Mouse (Mus musculus): ENCODE data around the gene Fiz1. TPM values are rescaled to one million over a fixed set of nuclear protein-coding genes. Genes with fewer than 3 reads are reported as not detected.

Gene Fiz1
- total RNA-seq (2021) (10 to 100 TPM; 17.9 to 20.4 TPM), polyA plus RNA-seq (2012; rRNA removed) (18.2 and 20.4 TPM in 2 replicates)
- long read RNA-seq, transcript Fiz1-201 (3 exons, 2,546 nt) = major isoform, 15 of 20 reads
- long read RNA-seq, partial matches to known transcripts = 1 of 20 reads
- long read RNA-seq, other reads (novel, unspliced or antisense) = 2 of 20 reads

DNA sequence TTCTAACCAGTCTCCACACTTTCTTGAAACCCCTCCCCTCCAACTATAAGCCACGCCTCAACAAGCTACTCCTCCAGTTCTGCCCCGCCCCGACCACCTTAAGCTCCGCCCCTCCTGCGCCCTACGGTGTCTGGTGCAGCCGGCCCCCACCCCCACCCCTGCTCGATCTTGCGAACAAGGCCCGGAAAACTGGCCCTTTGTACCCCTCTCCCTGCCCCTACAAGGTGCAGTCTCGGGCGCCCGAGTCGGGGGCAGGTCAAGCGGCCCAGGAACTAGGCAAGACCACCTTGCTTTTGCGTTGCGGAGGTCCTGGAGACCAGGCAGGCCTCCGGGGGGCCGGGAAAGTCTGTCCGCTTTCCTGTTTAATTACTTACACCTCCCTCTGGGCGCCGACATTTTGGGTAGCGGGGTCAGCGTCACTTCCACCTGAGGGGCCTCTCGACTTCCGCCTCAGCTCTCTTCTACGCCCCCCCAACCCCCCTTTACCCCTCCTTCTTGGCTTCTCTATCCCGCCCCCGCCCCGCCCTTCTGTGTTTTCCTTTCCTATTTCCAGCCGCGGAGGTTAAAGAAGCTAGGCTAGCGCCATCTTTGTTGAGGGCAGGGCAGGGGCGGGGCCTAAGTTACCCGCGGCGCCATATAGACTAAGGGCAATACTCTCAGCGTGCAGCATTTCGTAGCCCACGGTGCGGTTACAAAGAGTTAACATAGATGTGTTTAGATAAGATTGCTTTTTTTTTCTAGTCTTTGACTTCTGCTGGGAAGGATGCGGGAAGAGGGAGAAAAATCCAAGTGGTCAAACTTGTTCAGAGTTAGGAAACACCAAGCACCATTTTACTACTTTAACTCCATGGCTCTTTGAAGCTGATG lies at the start of gene Fiz1, which contains the start of gene Zfp524:
Gene Fiz1 (minus strand): TSS at position 447 of the 867 bp plus-strand sequence.
Gene Zfp524 (plus strand): TSS at position 165 of the 867 bp plus-strand sequence.
- under 1% methylated on average over 42 of the region's 42 CpGs for WGBS
- peak within 1 kb of the TSS; percentile 96 for H3K9ac ChIP-seq (ENCODE audit: low read depth, low read length)
- H3K36me3 ChIP-seq (ENCODE audit: control insufficient read depth, insufficient read depth, low read length) = no peaks in the 10 kb centered on the region
- TF ChIP-seq EP300 (IDR thresholded peaks at IDR 0.05; ENCODE audit: insufficient read depth, low read depth, low read length) (no peak), POLR2A (IDR thresholded peaks at IDR 0.05; ENCODE audit: insufficient read depth, low read depth, low read length) (0 out of 2 replicates have a peak, but pooled peaks have one; percentile 28)
- peaks cover 2% of the 10 kb centered on the region; the same call in 1 of the 2 replicates for H3K4me1 ChIP-seq (ENCODE audit: control insufficient read depth, insufficient read depth, low read length)
- DNase-seq = peak; percentile 96 to 99
- H3K79me2 ChIP-seq (replicated peaks; ENCODE audit: control insufficient read depth, insufficient read depth, low read length) = no peaks in the 10 kb centered on the region
- peak within 1 kb of the TSS; percentile 97 for H3K27ac ChIP-seq
- H3K4me3 ChIP-seq = peak within 1 kb of the TSS; percentile 87
- no peaks in the 10 kb centered on the region for H3K27me3 ChIP-seq (ENCODE audit: control insufficient read depth, insufficient read depth, low read length)
- intact Hi-C loops (cut with DNase I) = loop anchor here (1.0 to 10.0 kb wide), 4 partner anchors 48 to 360 kb away; partner anchors contain the start of genes Ppp6r1, U2af2 and Ube2s

DNA sequence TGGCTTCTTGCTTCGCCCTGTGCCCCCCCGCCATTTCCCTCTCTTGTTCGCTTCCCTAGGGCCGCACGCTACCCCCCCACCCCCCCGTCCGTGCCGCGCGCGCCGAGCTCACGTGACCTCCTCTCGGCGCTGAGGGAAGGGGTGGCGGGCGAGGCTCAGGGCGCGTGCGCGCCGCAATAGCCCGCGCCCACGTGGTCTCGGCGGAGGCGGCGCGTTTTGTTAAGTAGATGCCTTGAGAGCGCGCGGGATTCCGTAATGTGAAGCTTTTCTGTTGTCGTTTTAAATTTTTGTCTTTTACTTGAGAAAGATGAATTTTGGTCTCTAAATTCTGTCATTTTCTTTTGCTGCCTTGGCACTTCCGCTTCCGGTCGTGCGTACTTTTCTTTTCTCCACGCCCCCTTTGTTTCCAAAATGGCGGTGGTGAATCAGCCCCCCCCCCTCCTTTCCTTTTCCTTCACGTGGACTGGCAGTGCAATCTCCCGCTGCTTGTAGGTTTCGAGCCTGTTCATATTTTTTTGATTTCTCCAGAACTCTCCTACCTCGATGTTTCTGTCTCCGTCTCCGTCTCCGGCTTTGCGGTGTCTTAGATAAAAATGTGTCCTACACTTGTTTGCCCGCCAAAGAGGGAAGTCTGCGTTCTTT lies 48.0 kb upstream of the Fiz1 start:
- H3K9ac ChIP-seq (ENCODE audit: low read depth, low read length) = peak overlapping the region; percentile 90
- DNase-seq = no peak
- H3K79me2 ChIP-seq (replicated peaks; ENCODE audit: control insufficient read depth, insufficient read depth, low read length) = peaks cover 6% of the 10 kb centered on the region
- intact Hi-C loops (cut with DNase I) = loop anchor here (1.0 to 10.0 kb wide), 4 partner anchors 16 to 378 kb away; partner anchors contain the start of genes Gm44973, Hspbp1 and Kmt5c
- H3K36me3 ChIP-seq (ENCODE audit: control insufficient read depth, insufficient read depth, low read length) = peaks cover 16% of the 10 kb centered on the region
- H3K4me1 ChIP-seq (ENCODE audit: control insufficient read depth, insufficient read depth, low read length) = peaks cover 6% of the 10 kb centered on the region
- no peaks in the 10 kb centered on the region; the same call in 1 of the 2 replicates for H3K27me3 ChIP-seq (ENCODE audit: control insufficient read depth, insufficient read depth, low read length)
- TF ChIP-seq CTCF (IDR thresholded peaks at IDR 0.05) = no peak
- TF ChIP-seq EP300 (IDR thresholded peaks at IDR 0.05; ENCODE audit: insufficient read depth, low read depth, low read length) = no peak
- no peak; the same call in 1 of the 2 replicates for TF ChIP-seq POLR2A (IDR thresholded peaks at IDR 0.05; ENCODE audit: insufficient read depth, low read depth, low read length)
- peak overlapping the region; percentile 100 for H3K27ac ChIP-seq
- peak overlapping the region; percentile 93 for H3K4me3 ChIP-seq
- 1% methylated on average over 50 of the region's 51 CpGs for WGBS

DNA sequence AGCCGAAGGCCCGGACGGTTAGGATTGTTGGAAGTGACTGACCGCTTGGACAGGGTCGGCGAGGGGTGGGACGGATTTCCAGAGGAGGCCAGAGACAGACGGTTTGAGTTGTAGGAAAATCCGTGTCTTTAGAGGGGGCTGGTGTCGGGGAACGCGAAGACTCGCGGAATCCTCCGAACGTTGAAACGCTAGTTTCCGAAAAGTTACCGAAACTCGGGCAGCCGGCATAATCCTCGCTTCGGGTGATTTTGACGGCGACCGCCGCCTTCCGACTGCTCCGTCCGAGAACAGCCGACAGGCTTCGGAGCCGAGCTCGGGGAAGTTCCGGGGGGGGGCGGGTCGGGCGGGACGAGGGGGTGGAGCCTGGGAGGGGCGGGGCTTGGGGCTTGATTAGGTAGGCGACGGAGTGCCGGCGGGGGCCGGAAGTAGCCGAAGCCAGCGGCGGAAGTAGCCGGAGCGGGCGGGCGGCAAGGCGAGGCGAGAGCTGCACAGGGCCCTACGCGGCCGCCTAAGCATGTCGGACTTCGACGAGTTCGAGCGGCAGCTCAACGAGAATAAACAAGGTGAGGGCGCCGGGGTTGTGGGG lies 47.4 kb upstream of the Fiz1 start, which contains the start of gene U2af2:
Gene U2af2 (plus strand): TSS at position 370 of the 586 bp plus-strand sequence.
- under 1% methylated on average over 56 of the region's 65 CpGs for WGBS
- H3K27me3 ChIP-seq (ENCODE audit: control insufficient read depth, insufficient read depth, low read length) = peaks cover 2% of the 10 kb centered on the region
- peak; percentile 95 to 96 for DNase-seq
- intact Hi-C loops (cut with DNase I) = loop anchor here (1.0 to 10.0 kb wide), 4 partner anchors 47 to 377 kb away; partner anchors contain the start of genes Gm44973, Hspbp1 and Kmt5c
- TF ChIP-seq POLR2A (IDR thresholded peaks at IDR 0.05; ENCODE audit: insufficient read depth, low read depth, low read length) (peak; percentile 68; the same call in 1 of the 2 replicates), EP300 (IDR thresholded peaks at IDR 0.05; ENCODE audit: insufficient read depth, low read depth, low read length) (no peak), CTCF (IDR thresholded peaks at IDR 0.05) (no peak)
- H3K4me1 ChIP-seq (ENCODE audit: control insufficient read depth, insufficient read depth, low read length) = peaks cover 6% of the 10 kb centered on the region
- H3K9ac ChIP-seq (ENCODE audit: low read depth, low read length) = peak within 1 kb of the TSS; percentile 90
- H3K79me2 ChIP-seq (replicated peaks; ENCODE audit: control insufficient read depth, insufficient read depth, low read length) = peaks cover 5% of the 10 kb centered on the region
- H3K4me3 ChIP-seq = peak within 1 kb of the TSS; percentile 93
- H3K36me3 ChIP-seq (ENCODE audit: control insufficient read depth, insufficient read depth, low read length) = peaks cover 16% of the 10 kb centered on the region
- peak within 1 kb of the TSS; percentile 100 for H3K27ac ChIP-seq

GRCm38 (mm10) chr7:5060944-5061773 lies 46.7 kb upstream of the Fiz1 start:
- Histone ChIP-seq H3K4me1 (ENCODE audit: control insufficient read depth, insufficient read depth, low read length) (peaks cover 4% of the 10 kb centered on the region), H3K36me3 (ENCODE audit: control insufficient read depth, insufficient read depth, low read length) (peaks cover 13% of the 10 kb centered on the region), H3K9ac (ENCODE audit: low read depth, low read length) (peak overlapping the region; percentile 88), H3K27me3 (ENCODE audit: control insufficient read depth, insufficient read depth, low read length) (peaks cover 5% of the 10 kb centered on the region), H3K4me3 (peak overlapping the region; percentile 93), H3K27ac (peak overlapping the region; percentile 100), H3K79me2 (replicated peaks; ENCODE audit: control insufficient read depth, insufficient read depth, low read length) (peaks cover 3% of the 10 kb centered on the region)
- TF ChIP-seq POLR2A (IDR thresholded peaks at IDR 0.05; ENCODE audit: insufficient read depth, low read depth, low read length) = peak; percentile 37
- TF ChIP-seq EP300 (IDR thresholded peaks at IDR 0.05; ENCODE audit: insufficient read depth, low read depth, low read length) = no peak
- peak; percentile 78 for TF ChIP-seq CTCF (IDR thresholded peaks at IDR 0.05)
- intact Hi-C loops (cut with DNase I) = loop anchor here (2.0 to 10.0 kb wide), 3 partner anchors 66 to 376 kb away; partner anchors contain the start of genes Hspbp1 and Kmt5c
- WGBS = under 1% methylated on average over 60 of the region's 60 CpGs
- DNase-seq = peak; percentile 97 to 98

All from heart, adult 2 months (tissue).